In the genomic region with DNA sequence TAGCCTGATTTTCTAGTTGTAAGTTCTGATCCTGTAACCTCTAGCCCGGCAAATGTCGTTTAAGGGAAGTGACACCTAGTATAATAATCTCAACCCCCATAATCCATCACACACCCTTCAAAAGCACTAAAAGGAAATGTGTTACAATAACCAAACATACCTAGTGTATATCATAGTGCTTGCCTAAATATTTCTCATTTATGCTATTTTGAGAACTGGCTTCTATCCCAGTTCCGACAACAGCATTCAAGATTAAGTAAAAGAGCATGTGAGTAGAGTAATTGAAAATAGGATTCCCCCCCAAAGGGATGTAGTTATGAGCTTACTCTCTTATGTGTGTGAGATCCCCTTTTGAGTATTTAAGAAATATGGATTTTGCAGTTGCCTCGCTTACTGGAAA, we compare ENCODE assay signal across 14 mouse cellular contexts.
DNase-seq lines count a peak whose midpoint lies in the region; ATAC-seq and TF ChIP-seq lines count a peak whose summit lies in the region.
"Had no signal": no experiment of that assay in that cellular context is flagged by ENCODE, and none has a peak within 500 bp of the region (broad histone marks: within the 10 kb centered on the region; RNA-seq: fewer than 3 reads in every experiment).

No protein-coding gene starts in this region.

- H3K4me1 ChIP-seq in embryonic facial prominence, embryonic 13.5 days, result peaks cover 8% of the 10 kb centered on the region
- H3K4me1 ChIP-seq in embryonic facial prominence, embryonic 10.5 days, result no peaks in the 10 kb centered on the region
- H3K4me1 ChIP-seq in heart, postnatal 0 days (ENCODE audit: control insufficient read depth, insufficient read depth), result peaks cover 17% of the 10 kb centered on the region; the same call in 1 of the 2 replicates
- H3K4me1 ChIP-seq in heart, embryonic 12.5 days (replicated peaks), result no peaks in the 10 kb centered on the region
- peaks cover 7% of the 10 kb centered on the region; the same call in 1 of the 2 replicates for H3K4me1 ChIP-seq in lung, embryonic 14.5 days (ENCODE audit: insufficient read depth)

- peaks cover 3% of the 10 kb centered on the region; the same call in 1 of the 2 replicates for H3K27me3 ChIP-seq in embryonic facial prominence, embryonic 13.5 days
- H3K27me3 ChIP-seq in embryonic facial prominence, embryonic 10.5 days (replicated peaks; ENCODE audit: low read depth, poor library complexity, severe bottlenecking), result no peaks in the 10 kb centered on the region
- no peaks in the 10 kb centered on the region for H3K27me3 ChIP-seq in heart, postnatal 0 days (ENCODE audit: control insufficient read depth, insufficient read depth, low read length)
- H3K27me3 ChIP-seq in heart, embryonic 12.5 days (replicated peaks), result no peaks in the 10 kb centered on the region
- H3K27me3 ChIP-seq in lung, embryonic 14.5 days (ENCODE audit: insufficient read depth, low read length), result no peaks in the 10 kb centered on the region
- H3K27me3 ChIP-seq: CH12.LX had no signal

- DNase-seq in embryonic facial prominence, embryonic 10.5 days (ENCODE audit: low spot score), result no peak
- peak; percentile 39 for DNase-seq in heart, postnatal 0 days (ENCODE audit: low spot score)
- peak; percentile 84 for DNase-seq in lung, embryonic 14.5 days
- no peak for DNase-seq in lung, adult 18-20 months
- DNase-seq in 3T3-L1 (ENCODE audit: low read depth, low spot score), result peak; percentile 34
- no peak for DNase-seq in left cerebral cortex, adult 8-10 months (ENCODE audit: low spot score in 2 of 2)
- DNase-seq: gastrocnemius, postnatal 36 days; kidney, adult 18-20 months; thymus, postnatal 36 days had no signal

- no peak for TF ChIP-seq EP300 in heart, postnatal 0 days (IDR thresholded peaks at IDR 0.05; ENCODE audit: low read depth)

- H3K4me2 ChIP-seq in embryonic facial prominence, embryonic 13.5 days, result no peak overlapping the region
- H3K4me2 ChIP-seq in heart, postnatal 0 days (ENCODE audit: low read depth, low read length), result peak overlapping the region; percentile 11; the same call in 1 of the 2 replicates
- no peak overlapping the region for H3K4me2 ChIP-seq in heart, embryonic 12.5 days
- no peak overlapping the region for H3K4me2 ChIP-seq in lung, embryonic 14.5 days
- H3K4me2 ChIP-seq: heart, embryonic 11.5 days; liver, embryonic 11.5 days had no signal

- no peak overlapping the region for H3K4me3 ChIP-seq in embryonic facial prominence, embryonic 13.5 days
- no peak overlapping the region for H3K4me3 ChIP-seq in embryonic facial prominence, embryonic 10.5 days
- H3K4me3 ChIP-seq in heart, postnatal 0 days (ENCODE audit: low read depth, low read length), result no peak overlapping the region
- H3K4me3 ChIP-seq in heart, embryonic 12.5 days, result no peak overlapping the region
- H3K4me3 ChIP-seq in lung, embryonic 14.5 days (ENCODE audit: low read depth, low read length), result no peak overlapping the region

- 0 out of 2 replicates have a peak overlapping the region, but pooled peaks have one; percentile 30 for H3K27ac ChIP-seq in embryonic facial prominence, embryonic 13.5 days
- H3K27ac ChIP-seq in embryonic facial prominence, embryonic 10.5 days (replicated peaks), result no peak overlapping the region
- H3K27ac ChIP-seq in heart, postnatal 0 days (ENCODE audit: low read depth), result peak overlapping the region; percentile 76
- no peak overlapping the region for H3K27ac ChIP-seq in heart, embryonic 12.5 days (ENCODE audit: poor library complexity, severe bottlenecking)
- peak overlapping the region; percentile 19; the same call in 1 of the 2 replicates for H3K27ac ChIP-seq in lung, embryonic 14.5 days (ENCODE audit: low read depth)

- H3K9me3 ChIP-seq in embryonic facial prominence, embryonic 13.5 days, result no peaks in the 10 kb centered on the region
- no peaks in the 10 kb centered on the region for H3K9me3 ChIP-seq in embryonic facial prominence, embryonic 10.5 days
- no peaks in the 10 kb centered on the region for H3K9me3 ChIP-seq in heart, postnatal 0 days (replicated peaks; ENCODE audit: control insufficient read depth, low read length)
- no peaks in the 10 kb centered on the region for H3K9me3 ChIP-seq in heart, embryonic 12.5 days (replicated peaks)
- H3K9me3 ChIP-seq in lung, embryonic 14.5 days (ENCODE audit: low read depth, low read length), result no peaks in the 10 kb centered on the region

- WGBS in embryonic facial prominence, embryonic 13.5 days, result 55% methylated on average over 4 of the region's 4 CpGs
- 88% methylated on average over 4 of the region's 4 CpGs for WGBS in embryonic facial prominence, embryonic 10.5 days
- WGBS in heart, postnatal 0 days, result 36% methylated on average over 4 of the region's 4 CpGs
- 75% methylated on average over 4 of the region's 4 CpGs for WGBS in heart, embryonic 12.5 days
- WGBS in lung, embryonic 14.5 days, result 24% methylated on average over 4 of the region's 4 CpGs

- no peak for TF ChIP-seq CTCF in heart, postnatal 0 days (IDR thresholded peaks at IDR 0.05; ENCODE audit: low read depth)
- no peak for TF ChIP-seq CTCF in lung, embryonic 14.5 days (IDR thresholded peaks at IDR 0.05; ENCODE audit: low read depth)

- no peak for ATAC-seq in embryonic facial prominence, embryonic 13.5 days (ENCODE audit: insufficient number of reproducible peaks, insufficient read depth, low FRiP score, low TSS enrichment, low read depth)
- peak; percentile 68 for ATAC-seq in heart, postnatal 0 days (ENCODE audit: insufficient read depth, low read depth)
- ATAC-seq in heart, embryonic 12.5 days (ENCODE audit: insufficient number of reproducible peaks, low FRiP score), result no peak
- ATAC-seq in lung, embryonic 14.5 days (ENCODE audit: insufficient read depth), result peak; percentile 88

- no peaks in the 10 kb centered on the region for H3K36me3 ChIP-seq in embryonic facial prominence, embryonic 13.5 days
- H3K36me3 ChIP-seq in embryonic facial prominence, embryonic 10.5 days (replicated peaks), result no peaks in the 10 kb centered on the region
- H3K36me3 ChIP-seq in heart, postnatal 0 days (replicated peaks; ENCODE audit: control insufficient read depth, insufficient read depth, low read length), result no peaks in the 10 kb centered on the region
- no peaks in the 10 kb centered on the region for H3K36me3 ChIP-seq in heart, embryonic 12.5 days
- H3K36me3 ChIP-seq in lung, embryonic 14.5 days (ENCODE audit: insufficient read depth), result no peaks in the 10 kb centered on the region

- H3K9ac ChIP-seq in embryonic facial prominence, embryonic 13.5 days, result no peak overlapping the region
- H3K9ac ChIP-seq in heart, postnatal 0 days (replicated peaks; ENCODE audit: low read depth, low read length), result no peak overlapping the region
- H3K9ac ChIP-seq in heart, embryonic 12.5 days, result no peak overlapping the region
- no peak overlapping the region for H3K9ac ChIP-seq in lung, embryonic 14.5 days

Comparison
In these comparisons a context has a peak if more than half of its experiments do, and no peak if none do; other contexts are left out.
1. ATAC-seq: peak in heart, postnatal 0 days (single experiment) and lung, embryonic 14.5 days (single experiment); none in embryonic facial prominence, embryonic 13.5 days (single experiment) and heart, embryonic 12.5 days (single experiment).
2. H3K27ac ChIP-seq: peak in embryonic facial prominence, embryonic 13.5 days (single experiment), heart, postnatal 0 days (single experiment) and lung, embryonic 14.5 days (single experiment); none in embryonic facial prominence, embryonic 10.5 days (single experiment) and heart, embryonic 12.5 days (single experiment).
3. DNase-seq: peak in heart, postnatal 0 days (single experiment), lung, embryonic 14.5 days (single experiment) and 3T3-L1 (single experiment); none in embryonic facial prominence, embryonic 10.5 days (single experiment), lung, adult 18-20 months (0 of 2) and left cerebral cortex, adult 8-10 months (0 of 2).